Mouse (Mus musculus) kidney, embryonic 15.5 days (tissue): Measurements from ENCODE around the gene Exo1. TPM values are rescaled to one million over a fixed set of nuclear protein-coding genes. Genes with fewer than 3 reads are reported as not detected.
A peak's percentile ranks its signal among the peaks of the same experiment; 100 is the strongest.

ENCODE experiments used
- ATAC-seq: fragments of 200-750 bp; cut with Nextera tagmentation; replicated peaks from 2 replicates; pipeline ENCODE4 v1.8.0; 2017; ENCODE audit warnings: moderate TSS enrichment; ENCODE audit not compliant: low FRiP score
- H3K27ac ChIP-seq: fragments of 300-500 bp; sonication (generic); 2 replicates; pipeline ENCODE4 v1.5.1; 2015; ENCODE audit warnings: mild to moderate bottlenecking, inconsistent platforms
- H3K27me3 ChIP-seq: fragments of 300-500 bp; sonication (generic); 2 replicates; pipeline ENCODE4 v1.6.1; 2015; ENCODE audit warnings: inconsistent platforms
- H3K36me3 ChIP-seq: fragments of 300-500 bp; sonication (generic); 2 replicates; pipeline ENCODE4 v1.6.1; 2015; ENCODE audit warnings: inconsistent platforms
- H3K4me1 ChIP-seq: fragments of 300-500 bp; sonication (generic); 2 replicates; pipeline ENCODE4 v1.6.1; 2015; ENCODE audit warnings: inconsistent platforms
- H3K4me2 ChIP-seq: fragments of 300-500 bp; sonication (generic); 2 replicates; pipeline ENCODE4 v1.6.1; 2015; ENCODE audit warnings: moderate library complexity, mild to moderate bottlenecking, inconsistent platforms
- H3K4me3 ChIP-seq: fragments of 300-500 bp; sonication (generic); replicated peaks from 2 replicates; pipeline ENCODE4 v1.5.1; 2015; ENCODE audit warnings: mild to moderate bottlenecking, inconsistent platforms
- H3K9ac ChIP-seq: fragments of 300-500 bp; sonication (generic); 2 replicates; pipeline ENCODE4 v1.6.1; 2015; ENCODE audit warnings: mild to moderate bottlenecking, inconsistent platforms
- H3K9me3 ChIP-seq: fragments of 300-500 bp; sonication (generic); replicated peaks from 2 replicates; pipeline ENCODE4 v1.6.1; 2016; ENCODE audit warnings: inconsistent platforms
- WGBS: fragments of 180-500 bp; shearing (Covaris S2); methylation state at CpG from one replicate; pipeline ENCODE4 v1.1.7; 2015; ENCODE audit warnings: mixed read lengths; 5-methylcytosine and 5-hydroxymethylcytosine counted together
- polyA plus RNA-seq: library from polyadenylated mRNA; unstranded; fragments of >200 nt; fragmentation: Nextera tagmentation; extraction: Ambion mirVana; gene quantifications from 2 replicates; pipeline ENCODE4 v1.2.1, GENCODE M21; 2015

Exo1 gene
- polyA plus RNA-seq, 1 experiment from 2014 or later: 79.9 TPM

GRCm38 (mm10) chr1:175920029-175920428, 39.6 kb downstream of the Exo1 start, which contains the start of gene Gm38100:
Gene Gm38100, plus strand, starts transcription at chr1:175920329.
- Histone ChIP-seq H3K4me2 (no peak within 1 kb of the TSS), H3K9ac (no peak within 1 kb of the TSS), H3K4me3 (no peak within 1 kb of the TSS), H3K9me3 (no peaks in the 10 kb centered on the region), H3K27me3 (no peaks in the 10 kb centered on the region), H3K36me3 (no peaks in the 10 kb centered on the region), H3K27ac (no peak within 1 kb of the TSS), H3K4me1 (no peaks in the 10 kb centered on the region)
- 87% methylated on average over 9 of the region's 9 CpGs for WGBS
- no peak for ATAC-seq

DNA sequence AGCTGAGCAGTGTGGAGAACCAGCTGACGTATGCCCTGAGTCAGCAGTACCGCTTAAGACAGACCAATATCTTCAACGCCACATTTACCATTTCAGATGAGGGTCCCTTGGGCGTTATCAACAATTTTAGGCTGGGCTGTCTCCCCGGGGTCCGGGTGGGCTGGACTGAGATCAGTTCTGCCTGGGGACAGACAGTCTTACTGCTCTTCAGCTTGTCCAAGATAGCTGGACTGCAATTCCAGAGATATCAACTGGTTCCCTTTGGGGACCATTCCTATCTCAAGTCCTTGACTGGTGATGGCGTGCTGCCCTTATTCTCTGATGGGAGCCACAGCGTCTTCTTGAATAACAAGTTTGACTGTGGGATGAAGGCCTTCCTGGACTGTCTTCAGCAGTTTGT, 40.7 kb downstream of the Exo1 start:
- Histone ChIP-seq H3K27ac (no peak overlapping the region), H3K27me3 (no peaks in the 10 kb centered on the region), H3K4me2 (no peak overlapping the region), H3K4me1 (no peaks in the 10 kb centered on the region), H3K36me3 (no peaks in the 10 kb centered on the region), H3K4me3 (no peak overlapping the region), H3K9ac (no peak overlapping the region), H3K9me3 (no peaks in the 10 kb centered on the region)
- no peak for ATAC-seq
- WGBS: 92% methylated on average over 8 of the region's 8 CpGs

- Histone ChIP-seq H3K36me3 (no peaks in the 10 kb centered on the region), H3K4me3 (no peak overlapping the region), H3K9ac (no peak overlapping the region), H3K4me2 (no peak overlapping the region), H3K27ac (no peak overlapping the region), H3K9me3 (no peaks in the 10 kb centered on the region), H3K4me1 (no peaks in the 10 kb centered on the region), H3K27me3 (no peaks in the 10 kb centered on the region)
- ATAC-seq: 0 out of 2 replicates have a peak, but pooled peaks have one; percentile 40
- WGBS: 54% methylated on average over 7 of the region's 7 CpGs
Observed at GRCm38 (mm10) chr1:175923848-175924787, 43.7 kb downstream of the Exo1 start.

GRCm38 (mm10) chr1:175931391-175931790, 51.0 kb downstream of the Exo1 start:
- Histone ChIP-seq H3K4me3 (no peak overlapping the region), H3K27me3 (no peaks in the 10 kb centered on the region), H3K4me2 (no peak overlapping the region), H3K9ac (no peak overlapping the region), H3K36me3 (no peaks in the 10 kb centered on the region), H3K4me1 (peaks cover 3% of the 10 kb centered on the region; the same call in 1 of the 2 replicates), H3K9me3 (no peaks in the 10 kb centered on the region), H3K27ac (no peak overlapping the region)
- no peak for ATAC-seq
- WGBS: 93% methylated on average over 5 of the region's 5 CpGs

GRCm38 (mm10) chr1:175936282-175936737, 55.9 kb downstream of the Exo1 start:
- no peaks in the 10 kb centered on the region for H3K27me3 ChIP-seq
- ATAC-seq: peak; percentile 93
- no peak overlapping the region for H3K9ac ChIP-seq
- 11% methylated on average over 11 of the region's 11 CpGs for WGBS
- H3K27ac ChIP-seq: no peak overlapping the region
- peak overlapping the region; percentile 50 for H3K4me2 ChIP-seq
- H3K36me3 ChIP-seq: no peaks in the 10 kb centered on the region
- peaks cover 3% of the 10 kb centered on the region; the same call in 1 of the 2 replicates for H3K4me1 ChIP-seq
- H3K9me3 ChIP-seq: no peaks in the 10 kb centered on the region
- no peak overlapping the region for H3K4me3 ChIP-seq

GRCm38 (mm10) chr1:175938731-175939130, 58.4 kb downstream of the Exo1 start:
- Histone ChIP-seq H3K4me1 (peaks cover 3% of the 10 kb centered on the region; the same call in 1 of the 2 replicates), H3K27me3 (no peaks in the 10 kb centered on the region), H3K36me3 (no peaks in the 10 kb centered on the region), H3K9ac (no peak overlapping the region), H3K4me3 (no peak overlapping the region), H3K27ac (no peak overlapping the region), H3K4me2 (no peak overlapping the region), H3K9me3 (no peaks in the 10 kb centered on the region)
- no peak for ATAC-seq
- 81% methylated on average over 3 of the region's 3 CpGs for WGBS

GRCm38 (mm10) chr1:175943168-175943567, 62.8 kb downstream of the Exo1 start:
- H3K27ac ChIP-seq: no peak overlapping the region
- no peak for ATAC-seq
- H3K36me3 ChIP-seq: no peaks in the 10 kb centered on the region
- H3K27me3 ChIP-seq: no peaks in the 10 kb centered on the region
- H3K9me3 ChIP-seq: no peaks in the 10 kb centered on the region
- no peak overlapping the region for H3K9ac ChIP-seq
- no peak overlapping the region for H3K4me3 ChIP-seq
- H3K4me1 ChIP-seq: 0 out of 2 replicates have a peak, but pooled peaks cover 3% of the 10 kb centered on the region
- no peak overlapping the region for H3K4me2 ChIP-seq
- 88% methylated on average over 7 of the region's 7 CpGs for WGBS

DNA sequence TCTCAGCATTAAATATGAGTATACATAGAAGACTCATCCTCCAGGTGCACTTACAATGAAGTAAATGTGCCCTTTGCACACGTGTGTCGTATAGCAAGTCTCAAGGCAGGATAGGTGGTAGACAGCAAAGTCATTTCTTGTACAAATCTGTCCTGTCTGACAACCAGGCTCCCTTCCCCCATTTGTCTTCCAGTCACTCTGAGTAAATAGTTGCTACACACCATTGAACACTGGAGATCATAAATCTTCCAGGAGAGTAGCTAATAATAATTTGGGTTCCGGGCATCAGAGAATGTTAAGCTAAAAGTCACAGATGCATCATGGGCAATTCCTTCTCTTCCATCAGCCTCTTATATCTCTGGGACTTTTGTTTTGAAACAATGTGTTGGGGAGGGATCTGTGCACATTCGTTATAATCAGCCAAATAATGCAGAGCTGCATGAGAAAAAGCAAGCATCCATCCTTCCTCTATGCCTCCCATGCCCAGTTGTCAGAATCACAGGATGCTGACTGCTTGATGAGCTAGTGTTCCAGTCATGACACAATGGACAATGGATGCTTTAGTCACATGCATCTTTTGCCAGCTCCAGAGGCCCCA, 66.4 kb downstream of the Exo1 start:
- no peaks in the 10 kb centered on the region for H3K27me3 ChIP-seq
- no peak overlapping the region for H3K9ac ChIP-seq
- 0 out of 2 replicates have a peak, but pooled peaks cover 3% of the 10 kb centered on the region for H3K4me1 ChIP-seq
- no peaks in the 10 kb centered on the region for H3K36me3 ChIP-seq
- H3K9me3 ChIP-seq: no peaks in the 10 kb centered on the region
- H3K4me3 ChIP-seq: no peak overlapping the region
- WGBS: 27% methylated on average over 4 of the region's 4 CpGs
- ATAC-seq: peak; percentile 33; the same call in 1 of the 2 replicates
- no peak overlapping the region for H3K27ac ChIP-seq
- no peak overlapping the region for H3K4me2 ChIP-seq

- no peak overlapping the region for H3K27ac ChIP-seq
- H3K9me3 ChIP-seq: no peaks in the 10 kb centered on the region
- H3K4me2 ChIP-seq: no peak overlapping the region
- no peaks in the 10 kb centered on the region for H3K36me3 ChIP-seq
- WGBS: 69% methylated on average over 3 of the region's 3 CpGs
- H3K27me3 ChIP-seq: no peaks in the 10 kb centered on the region
- H3K9ac ChIP-seq: no peak overlapping the region
- 0 out of 2 replicates have a peak, but pooled peaks cover 3% of the 10 kb centered on the region for H3K4me1 ChIP-seq
- peak; percentile 49; the same call in 1 of the 2 replicates for ATAC-seq
- H3K4me3 ChIP-seq: no peak overlapping the region
Observed at GRCm38 (mm10) chr1:175950421-175950820, 70.0 kb downstream of the Exo1 start.

DNA sequence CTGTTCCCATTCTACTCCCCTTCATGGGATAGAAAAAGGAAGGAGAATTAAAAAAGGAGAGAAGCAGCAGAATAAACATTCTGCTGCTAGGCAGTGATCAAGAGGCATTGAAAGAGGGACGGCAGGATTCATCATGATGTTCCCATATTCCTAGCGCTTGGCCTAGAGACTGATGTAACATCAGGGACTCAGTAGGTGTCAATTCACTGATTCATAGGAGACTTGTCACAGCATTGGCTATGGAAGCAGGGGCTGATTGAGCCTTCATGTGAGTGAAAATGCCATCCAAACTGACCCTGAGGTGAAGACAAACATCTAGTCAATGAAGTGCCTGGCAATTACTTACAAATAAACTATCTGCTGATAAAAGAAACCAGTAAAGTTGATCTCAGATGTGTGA, 70.5 kb downstream of the Exo1 start:
- H3K27ac ChIP-seq: no peak overlapping the region
- no peaks in the 10 kb centered on the region for H3K27me3 ChIP-seq
- H3K4me3 ChIP-seq: no peak overlapping the region
- H3K36me3 ChIP-seq: no peaks in the 10 kb centered on the region
- WGBS: 77% methylated on average over 2 of the region's 2 CpGs
- no peak for ATAC-seq
- 0 out of 2 replicates have a peak, but pooled peaks cover 3% of the 10 kb centered on the region for H3K4me1 ChIP-seq
- no peak overlapping the region for H3K9ac ChIP-seq
- no peak overlapping the region for H3K4me2 ChIP-seq
- H3K9me3 ChIP-seq: no peaks in the 10 kb centered on the region

- H3K4me1 ChIP-seq: no peaks in the 10 kb centered on the region
- 92% methylated on average over 2 of the region's 2 CpGs for WGBS
- ATAC-seq: no peak
- H3K4me2 ChIP-seq: no peak overlapping the region
- no peaks in the 10 kb centered on the region for H3K36me3 ChIP-seq
- no peak overlapping the region for H3K4me3 ChIP-seq
- no peaks in the 10 kb centered on the region for H3K27me3 ChIP-seq
- no peak overlapping the region for H3K27ac ChIP-seq
- H3K9me3 ChIP-seq: no peaks in the 10 kb centered on the region
- no peak overlapping the region for H3K9ac ChIP-seq
Observed at GRCm38 (mm10) chr1:175961786-175962185, 81.4 kb downstream of the Exo1 start.
